Mouse (Mus musculus) bone marrow, adult 2 months (tissue): ENCODE data around the gene Lamb2.

Experiments
- CTCF ChIP-seq: fragments of 200-500 bp; IDR thresholded peaks from 2 replicates; pipeline ENCODE4 v1.5.1; 2011; ENCODE audit warnings: low read length, control low read depth; ENCODE audit not compliant: control insufficient read depth, insufficient read depth
- POLR2A ChIP-seq: fragments of 200-500 bp; IDR thresholded peaks from 2 replicates; pipeline ENCODE4 v1.6.1; 2011; ENCODE audit warnings: low read depth, mild to moderate bottlenecking, control low read depth, low read length, borderline replicate concordance; ENCODE audit not compliant: control insufficient read depth

GRCm38 (mm10) chr9:108499943-108500342, 20.4 kb downstream of the Lamb2 start:
- TF ChIP-seq CTCF (no peak), POLR2A (no peak)
